Mouse (Mus musculus) E14TG2a.4 (cell line): ENCODE measurements around the gene Tfcp2.
"Not testable (repeated sequence)": the region's sequence is repeated elsewhere in the genome, so short reads cannot be mapped to it uniquely, and the experiment has no call there.

Experiments
- H3K27me3 ChIP-seq: 2 replicates; pipeline ENCODE4 v1.6.1; 2014; ENCODE audit warnings: low read length, control low read depth; ENCODE audit not compliant: insufficient read depth
- H3K36me3 ChIP-seq: 2 replicates; pipeline ENCODE4 v1.6.1; 2014; ENCODE audit warnings: low read length, control low read depth; ENCODE audit not compliant: insufficient read depth
- H3K4me1 ChIP-seq: replicated peaks from 2 replicates; pipeline ENCODE4 v1.6.1; 2014; ENCODE audit warnings: low read depth, low read length, control low read depth
- H3K4me3 ChIP-seq: replicated peaks from 2 replicates; pipeline ENCODE4 v1.5.1; 2014; ENCODE audit warnings: mild to moderate bottlenecking, low read length
- H3K9me3 ChIP-seq: 2 replicates; pipeline ENCODE4 v1.6.1; 2014; ENCODE audit warnings: low read length, control low read depth
- CTCF ChIP-seq: conservative IDR thresholded peaks from 2 replicates; pipeline ENCODE4 v1.5.1; 2014; ENCODE audit warnings: low read length
- NANOG ChIP-seq: IDR thresholded peaks from 2 replicates; pipeline ENCODE4 v1.6.1; 2014; ENCODE audit warnings: borderline replicate concordance, low read length, mixed read lengths
- POU5F1 ChIP-seq: IDR thresholded peaks from 2 replicates; pipeline ENCODE4 v1.6.1; 2014; ENCODE audit warnings: low read length, borderline replicate concordance

The Tfcp2 gene

GRCm38 (mm10) chr15:100573946-100574345, 22.1 kb upstream of the Tfcp2 start:
- Histone ChIP-seq H3K36me3 (peaks cover 25% of the 10 kb centered on the region), H3K27me3 (peaks cover 14% of the 10 kb centered on the region), H3K9me3 (no peaks in the 10 kb centered on the region), H3K4me3 (no peak overlapping the region), H3K4me1 (peaks cover 13% of the 10 kb centered on the region)
- TF ChIP-seq NANOG = no peak
- TF ChIP-seq POU5F1 = no peak
- TF ChIP-seq CTCF = no peak

DNA sequence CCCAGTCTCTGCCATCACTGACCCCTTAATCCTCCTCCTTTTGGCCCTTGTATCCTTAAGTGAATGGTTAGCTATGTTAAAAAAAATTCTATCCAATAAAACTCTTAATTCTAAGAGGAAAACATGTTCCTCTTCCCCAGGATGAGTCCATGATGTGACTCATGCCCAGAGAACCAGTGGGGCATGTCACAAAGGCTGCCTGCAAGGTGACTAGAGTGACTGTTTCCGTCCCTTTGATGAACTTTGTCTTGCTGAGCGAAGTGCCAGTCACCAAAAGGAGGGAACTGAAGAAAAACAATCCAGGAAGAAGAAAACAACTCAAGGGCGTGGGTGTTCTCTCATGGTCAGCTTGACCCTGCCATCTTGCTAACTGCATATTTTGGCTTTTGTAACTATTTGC, 17.4 kb upstream of the Tfcp2 start:
- H3K4me3 ChIP-seq = no peak overlapping the region
- TF ChIP-seq CTCF = no peak
- no peak for TF ChIP-seq NANOG
- no peak for TF ChIP-seq POU5F1
- H3K27me3 ChIP-seq = peaks cover 9% of the 10 kb centered on the region
- H3K9me3 ChIP-seq = no peaks in the 10 kb centered on the region
- H3K36me3 ChIP-seq = no peaks in the 10 kb centered on the region
- H3K4me1 ChIP-seq = 0 out of 2 replicates have a peak, but pooled peaks cover 2% of the 10 kb centered on the region

GRCm38 (mm10) chr15:100566531-100566930, 14.7 kb upstream of the Tfcp2 start:
- no peak for TF ChIP-seq NANOG
- no peak for TF ChIP-seq CTCF
- no peak for TF ChIP-seq POU5F1
- no peaks in the 10 kb centered on the region for H3K9me3 ChIP-seq
- H3K4me1 ChIP-seq = no peaks in the 10 kb centered on the region
- peaks cover 9% of the 10 kb centered on the region for H3K27me3 ChIP-seq
- no peaks in the 10 kb centered on the region for H3K36me3 ChIP-seq
- H3K4me3 ChIP-seq = no peak overlapping the region

GRCm38 (mm10) chr15:100557705-100558433, 6.1 kb upstream of the Tfcp2 start:
- TF ChIP-seq NANOG (no peak), POU5F1 (no peak), CTCF (no peak)

GRCm38 (mm10) chr15:100556378-100556777, 4.6 kb upstream of the Tfcp2 start:
- no peaks in the 10 kb centered on the region for H3K36me3 ChIP-seq
- H3K4me3 ChIP-seq = no peak overlapping the region
- H3K9me3 ChIP-seq = peaks cover 9% of the 10 kb centered on the region
- H3K4me1 ChIP-seq = peaks cover 9% of the 10 kb centered on the region; the same call in 1 of the 2 replicates
- TF ChIP-seq CTCF (no peak), POU5F1 (no peak), NANOG (no peak)
- 0 out of 2 replicates have a peak, but pooled peaks cover 5% of the 10 kb centered on the region for H3K27me3 ChIP-seq

More at GRCm38 (mm10) chr15:100557705-100558433, 6.1 kb upstream of the Tfcp2 start:
- Histone ChIP-seq H3K27me3 (0 out of 2 replicates have a peak, but pooled peaks cover 5% of the 10 kb centered on the region), H3K9me3 (peaks cover 9% of the 10 kb centered on the region), H3K36me3 (no peaks in the 10 kb centered on the region), H3K4me1 (no peaks in the 10 kb centered on the region), H3K4me3 (no peak overlapping the region)

- no peak overlapping the region for H3K4me3 ChIP-seq
- TF ChIP-seq NANOG = no peak
- no peak for TF ChIP-seq POU5F1
- no peak for TF ChIP-seq CTCF
- peaks cover 12% of the 10 kb centered on the region for H3K4me1 ChIP-seq
- peaks cover 9% of the 10 kb centered on the region for H3K9me3 ChIP-seq
- 0 out of 2 replicates have a peak, but pooled peaks cover 5% of the 10 kb centered on the region for H3K27me3 ChIP-seq
- no peaks in the 10 kb centered on the region for H3K36me3 ChIP-seq
Measured at GRCm38 (mm10) chr15:100555965-100556364, 4.2 kb upstream of the Tfcp2 start.

GRCm38 (mm10) chr15:100550280-100550679, 1.5 kb downstream of the Tfcp2 start:
- no peak for TF ChIP-seq POU5F1
- no peak for TF ChIP-seq NANOG
- TF ChIP-seq CTCF = no peak
- H3K4me1 ChIP-seq = peaks cover 18% of the 10 kb centered on the region
- no peak overlapping the region for H3K4me3 ChIP-seq

DNA sequence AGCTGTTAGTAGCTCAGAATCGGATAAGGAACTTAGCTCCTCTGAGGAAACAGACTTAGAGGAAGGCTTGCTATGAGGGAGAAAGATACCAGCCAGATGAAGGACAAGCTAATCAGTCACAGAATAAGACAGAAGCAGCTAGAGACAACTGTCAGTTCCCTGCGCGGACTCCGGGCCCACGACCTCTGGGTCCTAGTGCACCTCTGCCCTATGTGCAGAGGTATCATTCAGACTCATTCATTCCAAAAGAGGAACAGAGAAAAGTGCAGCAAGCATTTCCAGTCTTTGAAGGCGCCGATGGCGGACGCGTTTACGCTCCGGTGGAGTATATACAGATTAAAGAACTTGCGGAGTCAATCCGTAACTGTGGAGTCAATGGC, 8.2 kb downstream of the Tfcp2 start:
- H3K9me3 ChIP-seq = peaks cover 79% of the 10 kb centered on the region
- H3K4me1 ChIP-seq, H3K4me3 ChIP-seq, H3K27me3 ChIP-seq: not testable (repeated sequence)
- H3K36me3 ChIP-seq = peaks cover 31% of the 10 kb centered on the region

More at GRCm38 (mm10) chr15:100550280-100550679, 1.5 kb downstream of the Tfcp2 start:
- H3K9me3 ChIP-seq = peaks cover 33% of the 10 kb centered on the region
- H3K36me3 ChIP-seq = peaks cover 26% of the 10 kb centered on the region
- no peaks in the 10 kb centered on the region for H3K27me3 ChIP-seq

GRCm38 (mm10) chr15:100542876-100543650, 8.7 kb downstream of the Tfcp2 start:
- H3K27me3 ChIP-seq, H3K4me1 ChIP-seq, H3K4me3 ChIP-seq: not testable (repeated sequence)
- peaks cover 73% of the 10 kb centered on the region for H3K9me3 ChIP-seq
- peaks cover 25% of the 10 kb centered on the region for H3K36me3 ChIP-seq
